Mouse (Mus musculus): ENCODE measurements around the gene Xrn2. TPM values are rescaled to one million over a fixed set of nuclear protein-coding genes. Genes with fewer than 3 reads are reported as not detected.
A peak's percentile ranks its signal among the peaks of the same experiment; 100 is the strongest.

The Xrn2 gene
- total and polyA plus RNA-seq, 3 experiments, result 21.6 to 22.2 (median 22.1) TPM

GRCm38 (mm10) chr2:147084366-147085071 lies 71.7 kb downstream of the Xrn2 start:
- H3K9ac ChIP-seq (ENCODE audit: low read depth, low read length), result peak overlapping the region; percentile 41; the same call in 1 of the 2 replicates
- 5% methylated on average over 103 of the region's 106 CpGs for WGBS

GRCm38 (mm10) chr2:147085072-147085870 lies 72.5 kb downstream of the Xrn2 start, which contains the start of gene Nkx2-4:
TSS of gene Nkx2-4 (minus strand) at chr2:147085445.
- Histone ChIP-seq H3K36me3 (ENCODE audit: control insufficient read depth, insufficient read depth, low read length) (no peaks in the 10 kb centered on the region), H3K27me3 (ENCODE audit: control insufficient read depth, insufficient read depth, low read length) (peaks cover 19% of the 10 kb centered on the region), H3K4me3 (no peak within 1 kb of the TSS), H3K9ac (ENCODE audit: low read depth, low read length) (peak within 1 kb of the TSS; percentile 41; the same call in 1 of the 2 replicates), H3K79me2 (replicated peaks; ENCODE audit: control insufficient read depth, insufficient read depth, low read length) (no peaks in the 10 kb centered on the region), H3K27ac (no peak within 1 kb of the TSS), H3K4me1 (ENCODE audit: control insufficient read depth, insufficient read depth, low read length) (no peaks in the 10 kb centered on the region)
- intact Hi-C loops (cut with DNase I), result loop anchor here (5.0 to 10.0 kb wide), 2 partner anchors 253 to 950 kb away; no protein-coding TSS in a partner anchor
- DNase-seq, result peak in 1 of 2 experiments; percentile 21
- no peak for TF ChIP-seq POLR2A (IDR thresholded peaks at IDR 0.05; ENCODE audit: insufficient read depth, low read depth, low read length)
- TF ChIP-seq CTCF (IDR thresholded peaks at IDR 0.05), result no peak
- TF ChIP-seq EP300 (IDR thresholded peaks at IDR 0.05; ENCODE audit: insufficient read depth, low read depth, low read length), result no peak
- WGBS, result 1% methylated on average over 78 of the region's 82 CpGs

More at GRCm38 (mm10) chr2:147084366-147085071, 71.7 kb downstream of the Xrn2 start:
- peak; percentile 9 to 27 for DNase-seq
- Histone ChIP-seq H3K27me3 (ENCODE audit: control insufficient read depth, insufficient read depth, low read length) (peaks cover 19% of the 10 kb centered on the region), H3K79me2 (replicated peaks; ENCODE audit: control insufficient read depth, insufficient read depth, low read length) (no peaks in the 10 kb centered on the region), H3K4me3 (no peak overlapping the region), H3K4me1 (ENCODE audit: control insufficient read depth, insufficient read depth, low read length) (no peaks in the 10 kb centered on the region), H3K27ac (no peak overlapping the region), H3K36me3 (ENCODE audit: control insufficient read depth, insufficient read depth, low read length) (no peaks in the 10 kb centered on the region)
- intact Hi-C loops (cut with DNase I), result loop anchor here (5.0 to 10.0 kb wide), 2 partner anchors 252 to 950 kb away; no protein-coding TSS in a partner anchor
- TF ChIP-seq POLR2A (IDR thresholded peaks at IDR 0.05; ENCODE audit: insufficient read depth, low read depth, low read length), result no peak

GRCm38 (mm10) chr2:147085937-147086336 lies 73.1 kb downstream of the Xrn2 start:
- H3K4me1 ChIP-seq (ENCODE audit: control insufficient read depth, insufficient read depth, low read length), result no peaks in the 10 kb centered on the region
- H3K27me3 ChIP-seq (ENCODE audit: control insufficient read depth, insufficient read depth, low read length), result peaks cover 19% of the 10 kb centered on the region
- TF ChIP-seq EP300 (IDR thresholded peaks at IDR 0.05; ENCODE audit: insufficient read depth, low read depth, low read length), result no peak
- no peak for TF ChIP-seq POLR2A (IDR thresholded peaks at IDR 0.05; ENCODE audit: insufficient read depth, low read depth, low read length)
- no peak for TF ChIP-seq CTCF (IDR thresholded peaks at IDR 0.05)
- no peak overlapping the region for H3K4me3 ChIP-seq
- H3K27ac ChIP-seq, result no peak overlapping the region
- no peaks in the 10 kb centered on the region for H3K79me2 ChIP-seq (replicated peaks; ENCODE audit: control insufficient read depth, insufficient read depth, low read length)
- H3K36me3 ChIP-seq (ENCODE audit: control insufficient read depth, insufficient read depth, low read length), result no peaks in the 10 kb centered on the region
- intact Hi-C loops (cut with DNase I), result loop anchor here (5.0 to 10.0 kb wide), 2 partner anchors 254 to 949 kb away; no protein-coding TSS in a partner anchor
- H3K9ac ChIP-seq (ENCODE audit: low read depth, low read length), result no peak overlapping the region
- DNase-seq, result no peak
- WGBS, result 14% methylated on average over 6 of the region's 6 CpGs

- H3K4me1 ChIP-seq (ENCODE audit: control insufficient read depth, insufficient read depth, low read length), result no peaks in the 10 kb centered on the region
- 26% methylated on average over 5 of the region's 5 CpGs for WGBS
- H3K36me3 ChIP-seq (ENCODE audit: control insufficient read depth, insufficient read depth, low read length), result no peaks in the 10 kb centered on the region
- H3K4me3 ChIP-seq, result no peak overlapping the region
- no peak overlapping the region for H3K27ac ChIP-seq
- H3K27me3 ChIP-seq (ENCODE audit: control insufficient read depth, insufficient read depth, low read length), result peaks cover 19% of the 10 kb centered on the region
- H3K79me2 ChIP-seq (replicated peaks; ENCODE audit: control insufficient read depth, insufficient read depth, low read length), result no peaks in the 10 kb centered on the region
- TF ChIP-seq POLR2A (IDR thresholded peaks at IDR 0.05; ENCODE audit: insufficient read depth, low read depth, low read length) (no peak), CTCF (IDR thresholded peaks at IDR 0.05) (no peak), EP300 (IDR thresholded peaks at IDR 0.05; ENCODE audit: insufficient read depth, low read depth, low read length) (no peak)
- DNase-seq, result no peak
- intact Hi-C loops (cut with DNase I), result loop anchor here (5.0 to 10.0 kb wide), 2 partner anchors 254 to 948 kb away; no protein-coding TSS in a partner anchor
- no peak overlapping the region for H3K9ac ChIP-seq (ENCODE audit: low read depth, low read length)
Observed at GRCm38 (mm10) chr2:147086441-147086840, 73.6 kb downstream of the Xrn2 start.

- H3K36me3 ChIP-seq (ENCODE audit: control insufficient read depth, insufficient read depth, low read length), result no peaks in the 10 kb centered on the region
- H3K4me3 ChIP-seq, result no peak overlapping the region
- no peaks in the 10 kb centered on the region for H3K79me2 ChIP-seq (replicated peaks; ENCODE audit: control insufficient read depth, insufficient read depth, low read length)
- no peak overlapping the region for H3K9ac ChIP-seq (ENCODE audit: low read depth, low read length)
- no peaks in the 10 kb centered on the region for H3K27me3 ChIP-seq (ENCODE audit: control insufficient read depth, insufficient read depth, low read length)
- intact Hi-C loops (cut with DNase I), result no loop called here
- WGBS, result 76% methylated on average over 1 of the region's 1 CpGs
- TF ChIP-seq POLR2A (IDR thresholded peaks at IDR 0.05; ENCODE audit: insufficient read depth, low read depth, low read length), result no peak
- TF ChIP-seq EP300 (IDR thresholded peaks at IDR 0.05; ENCODE audit: insufficient read depth, low read depth, low read length), result no peak
- no peak for TF ChIP-seq CTCF (IDR thresholded peaks at IDR 0.05)
- no peaks in the 10 kb centered on the region for H3K4me1 ChIP-seq (ENCODE audit: control insufficient read depth, insufficient read depth, low read length)
- H3K27ac ChIP-seq, result no peak overlapping the region
- DNase-seq, result no peak
Observed at GRCm38 (mm10) chr2:147119736-147120135, 106.9 kb downstream of the Xrn2 start.

All from heart, adult 2 months (tissue).